Mouse (Mus musculus) neural tube, embryonic 13.5 days (tissue): Measurements from ENCODE around the gene Auts2. TPM values are rescaled to one million over a fixed set of nuclear protein-coding genes. Genes with fewer than 3 reads are reported as not detected.

ENCODE experiments used
- ATAC-seq: fragments of 200-750 bp; cut with Nextera tagmentation; 2 replicates; pipeline ENCODE4 v1.8.0; 2017; ENCODE audit warnings: low read depth, mild to moderate bottlenecking, moderate TSS enrichment, moderate library complexity
- H3K27ac ChIP-seq: fragments of 300-500 bp; sonication (generic); replicated peaks from 2 replicates; pipeline ENCODE4 v1.5.1; 2015; ENCODE audit warnings: moderate library complexity, mild to moderate bottlenecking, inconsistent platforms
- H3K27me3 ChIP-seq: fragments of 300-500 bp; sonication (generic); 2 replicates; pipeline ENCODE4 v1.6.1; 2015; ENCODE audit warnings: mild to moderate bottlenecking, inconsistent platforms
- H3K36me3 ChIP-seq: fragments of 300-500 bp; sonication (generic); 2 replicates; pipeline ENCODE4 v1.6.1; 2015; ENCODE audit warnings: mild to moderate bottlenecking, inconsistent platforms
- H3K4me1 ChIP-seq: fragments of 300-500 bp; sonication (generic); replicated peaks from 2 replicates; pipeline ENCODE4 v1.6.1; 2015; ENCODE audit warnings: inconsistent platforms
- H3K4me2 ChIP-seq: fragments of 300-500 bp; sonication (generic); 2 replicates; pipeline ENCODE4 v1.6.1; 2015; ENCODE audit warnings: inconsistent platforms, mild to moderate bottlenecking, moderate library complexity
- H3K4me3 ChIP-seq: fragments of 300-500 bp; sonication (generic); 2 replicates; pipeline ENCODE4 v1.5.1; 2015; ENCODE audit warnings: mild to moderate bottlenecking, inconsistent platforms
- H3K9ac ChIP-seq: fragments of 300-500 bp; sonication (generic); 2 replicates; pipeline ENCODE4 v1.6.1; 2015; ENCODE audit warnings: moderate library complexity, mild to moderate bottlenecking, inconsistent platforms
- H3K9me3 ChIP-seq: fragments of 300-500 bp; sonication (generic); 2 replicates; pipeline ENCODE4 v1.6.1; 2016; ENCODE audit warnings: inconsistent platforms
- WGBS: fragments of 180-500 bp; shearing (Covaris S2); methylation state at CpG from one replicate; pipeline ENCODE4 v1.1.7; 2015; 5-methylcytosine and 5-hydroxymethylcytosine counted together
- polyA plus RNA-seq: library from polyadenylated mRNA; unstranded; fragments of >200 nt; fragmentation: Nextera tagmentation; extraction: Ambion mirVana; gene quantifications from 2 replicates; pipeline ENCODE4 v1.2.1, GENCODE M21; 2015

The Auts2 gene
- polyA plus RNA-seq, 1 experiment from 2014 or later, result 72.6 TPM

- Histone ChIP-seq H3K27ac (no peak overlapping the region), H3K4me3 (no peak overlapping the region)
- WGBS, result 72% methylated on average over 1 of the region's 1 CpGs
Observed at GRCm38 (mm10) chr5:132492793-132493192, 50.4 kb downstream of the Auts2 start.

GRCm38 (mm10) chr5:132492040-132492439 lies 51.1 kb downstream of the Auts2 start:
- Histone ChIP-seq H3K4me3 (no peak overlapping the region), H3K36me3 (no peaks in the 10 kb centered on the region), H3K27ac (no peak overlapping the region), H3K4me2 (no peak overlapping the region), H3K27me3 (no peaks in the 10 kb centered on the region), H3K9ac (no peak overlapping the region), H3K4me1 (peaks cover 55% of the 10 kb centered on the region), H3K9me3 (no peaks in the 10 kb centered on the region)
- ATAC-seq, result no peak

More at GRCm38 (mm10) chr5:132492793-132493192, 50.4 kb downstream of the Auts2 start:
- H3K36me3 ChIP-seq, result no peaks in the 10 kb centered on the region
- no peak for ATAC-seq
- peaks cover 55% of the 10 kb centered on the region for H3K4me1 ChIP-seq
- H3K4me2 ChIP-seq, result no peak overlapping the region
- H3K9ac ChIP-seq, result no peak overlapping the region
- no peaks in the 10 kb centered on the region for H3K9me3 ChIP-seq
- no peaks in the 10 kb centered on the region for H3K27me3 ChIP-seq

- WGBS, result 13% methylated on average over 4 of the region's 4 CpGs
- no peak for ATAC-seq
Observed at GRCm38 (mm10) chr5:132491508-132491907, 51.6 kb downstream of the Auts2 start.

GRCm38 (mm10) chr5:132490326-132490725 lies 52.8 kb downstream of the Auts2 start:
- peaks cover 57% of the 10 kb centered on the region for H3K4me1 ChIP-seq
- no peaks in the 10 kb centered on the region for H3K9me3 ChIP-seq
- no peak overlapping the region for H3K27ac ChIP-seq
- H3K36me3 ChIP-seq, result no peaks in the 10 kb centered on the region
- no peak for ATAC-seq
- no peak overlapping the region for H3K4me3 ChIP-seq
- no peak overlapping the region for H3K9ac ChIP-seq
- no peaks in the 10 kb centered on the region for H3K27me3 ChIP-seq
- no peak overlapping the region for H3K4me2 ChIP-seq
- 100% methylated on average over 1 of the region's 1 CpGs for WGBS

More at GRCm38 (mm10) chr5:132491508-132491907, 51.6 kb downstream of the Auts2 start:
- H3K27ac ChIP-seq, result no peak overlapping the region
- H3K36me3 ChIP-seq, result no peaks in the 10 kb centered on the region
- peaks cover 55% of the 10 kb centered on the region for H3K4me1 ChIP-seq
- no peak overlapping the region for H3K9ac ChIP-seq
- H3K9me3 ChIP-seq, result no peaks in the 10 kb centered on the region
- H3K4me3 ChIP-seq, result no peak overlapping the region
- H3K27me3 ChIP-seq, result no peaks in the 10 kb centered on the region
- H3K4me2 ChIP-seq, result no peak overlapping the region

- H3K4me2 ChIP-seq, result no peak overlapping the region
- peaks cover 61% of the 10 kb centered on the region for H3K4me1 ChIP-seq
- no peak overlapping the region for H3K4me3 ChIP-seq
- 65% methylated on average over 7 of the region's 7 CpGs for WGBS
- H3K9ac ChIP-seq, result no peak overlapping the region
- H3K9me3 ChIP-seq, result no peaks in the 10 kb centered on the region
- H3K27ac ChIP-seq, result no peak overlapping the region
- H3K27me3 ChIP-seq, result no peaks in the 10 kb centered on the region
- no peaks in the 10 kb centered on the region for H3K36me3 ChIP-seq
- ATAC-seq, result no peak
Observed at GRCm38 (mm10) chr5:132489736-132490313, 53.3 kb downstream of the Auts2 start.

GRCm38 (mm10) chr5:132486831-132487230 lies 56.3 kb downstream of the Auts2 start:
- 71% methylated on average over 7 of the region's 7 CpGs for WGBS
- H3K9ac ChIP-seq, result no peak overlapping the region
- peaks cover 63% of the 10 kb centered on the region for H3K4me1 ChIP-seq
- H3K4me2 ChIP-seq, result no peak overlapping the region
- H3K36me3 ChIP-seq, result no peaks in the 10 kb centered on the region
- no peak for ATAC-seq
- no peaks in the 10 kb centered on the region for H3K9me3 ChIP-seq
- no peak overlapping the region for H3K27ac ChIP-seq
- H3K27me3 ChIP-seq, result no peaks in the 10 kb centered on the region
- H3K4me3 ChIP-seq, result no peak overlapping the region

- peaks cover 62% of the 10 kb centered on the region for H3K4me1 ChIP-seq
- no peak overlapping the region for H3K9ac ChIP-seq
Observed at GRCm38 (mm10) chr5:132485994-132486393, 57.1 kb downstream of the Auts2 start.

GRCm38 (mm10) chr5:132485448-132485847 lies 57.7 kb downstream of the Auts2 start:
- H3K9me3 ChIP-seq, result no peaks in the 10 kb centered on the region
- no peak overlapping the region for H3K27ac ChIP-seq
- no peak for ATAC-seq
- H3K4me3 ChIP-seq, result no peak overlapping the region
- H3K4me1 ChIP-seq, result peaks cover 62% of the 10 kb centered on the region
- H3K9ac ChIP-seq, result no peak overlapping the region
- no peaks in the 10 kb centered on the region for H3K27me3 ChIP-seq
- no peak overlapping the region for H3K4me2 ChIP-seq
- 74% methylated on average over 3 of the region's 3 CpGs for WGBS
- H3K36me3 ChIP-seq, result no peaks in the 10 kb centered on the region

More at GRCm38 (mm10) chr5:132485994-132486393, 57.1 kb downstream of the Auts2 start:
- Histone ChIP-seq H3K27ac (no peak overlapping the region), H3K4me3 (no peak overlapping the region), H3K4me2 (no peak overlapping the region), H3K27me3 (no peaks in the 10 kb centered on the region), H3K36me3 (no peaks in the 10 kb centered on the region), H3K9me3 (no peaks in the 10 kb centered on the region)
- 95% methylated on average over 6 of the region's 6 CpGs for WGBS
- ATAC-seq, result no peak

- Histone ChIP-seq H3K27ac (no peak overlapping the region), H3K36me3 (no peaks in the 10 kb centered on the region), H3K4me2 (no peak overlapping the region), H3K9me3 (no peaks in the 10 kb centered on the region), H3K9ac (no peak overlapping the region), H3K4me3 (no peak overlapping the region), H3K27me3 (no peaks in the 10 kb centered on the region), H3K4me1 (peaks cover 62% of the 10 kb centered on the region)
- 28% methylated on average over 3 of the region's 3 CpGs for WGBS
- ATAC-seq, result no peak
Observed at GRCm38 (mm10) chr5:132481476-132481875, 61.7 kb downstream of the Auts2 start.

- Histone ChIP-seq H3K36me3 (no peaks in the 10 kb centered on the region), H3K9ac (no peak overlapping the region), H3K4me1 (peaks cover 62% of the 10 kb centered on the region), H3K27me3 (no peaks in the 10 kb centered on the region), H3K4me3 (no peak overlapping the region), H3K27ac (no peak overlapping the region), H3K9me3 (no peaks in the 10 kb centered on the region), H3K4me2 (no peak overlapping the region)
- ATAC-seq, result no peak
- WGBS, result 57% methylated on average over 6 of the region's 6 CpGs
Observed at GRCm38 (mm10) chr5:132480461-132480860, 62.7 kb downstream of the Auts2 start.

GRCm38 (mm10) chr5:132479227-132479857 lies 63.8 kb downstream of the Auts2 start:
- Histone ChIP-seq H3K4me1 (peaks cover 56% of the 10 kb centered on the region), H3K9ac (no peak overlapping the region), H3K9me3 (no peaks in the 10 kb centered on the region), H3K27me3 (no peaks in the 10 kb centered on the region), H3K4me2 (no peak overlapping the region), H3K27ac (no peak overlapping the region), H3K36me3 (no peaks in the 10 kb centered on the region), H3K4me3 (no peak overlapping the region)
- WGBS, result 60% methylated on average over 11 of the region's 11 CpGs
- ATAC-seq, result no peak

GRCm38 (mm10) chr5:132477533-132477932 lies 65.6 kb downstream of the Auts2 start:
- Histone ChIP-seq H3K4me1 (peaks cover 63% of the 10 kb centered on the region), H3K27me3 (no peaks in the 10 kb centered on the region), H3K4me3 (no peak overlapping the region), H3K27ac (no peak overlapping the region), H3K4me2 (no peak overlapping the region), H3K9ac (no peak overlapping the region), H3K9me3 (no peaks in the 10 kb centered on the region), H3K36me3 (no peaks in the 10 kb centered on the region)
- ATAC-seq, result no peak
- 15% methylated on average over 1 of the region's 1 CpGs for WGBS

- peaks cover 43% of the 10 kb centered on the region for H3K4me1 ChIP-seq
- no peak overlapping the region for H3K9ac ChIP-seq
- no peaks in the 10 kb centered on the region for H3K36me3 ChIP-seq
- no peaks in the 10 kb centered on the region for H3K9me3 ChIP-seq
- H3K27ac ChIP-seq, result no peak overlapping the region
- H3K4me3 ChIP-seq, result no peak overlapping the region
- H3K4me2 ChIP-seq, result no peak overlapping the region
- 62% methylated on average over 5 of the region's 5 CpGs for WGBS
- ATAC-seq, result no peak
- no peaks in the 10 kb centered on the region for H3K27me3 ChIP-seq
Observed at GRCm38 (mm10) chr5:132472905-132473321, 70.2 kb downstream of the Auts2 start.
